Mouse (Mus musculus): ENCODE results near the gene Arnt2.
A peak's percentile ranks its signal among the peaks of the same experiment; 100 is the strongest.

Arnt2 gene

DNA sequence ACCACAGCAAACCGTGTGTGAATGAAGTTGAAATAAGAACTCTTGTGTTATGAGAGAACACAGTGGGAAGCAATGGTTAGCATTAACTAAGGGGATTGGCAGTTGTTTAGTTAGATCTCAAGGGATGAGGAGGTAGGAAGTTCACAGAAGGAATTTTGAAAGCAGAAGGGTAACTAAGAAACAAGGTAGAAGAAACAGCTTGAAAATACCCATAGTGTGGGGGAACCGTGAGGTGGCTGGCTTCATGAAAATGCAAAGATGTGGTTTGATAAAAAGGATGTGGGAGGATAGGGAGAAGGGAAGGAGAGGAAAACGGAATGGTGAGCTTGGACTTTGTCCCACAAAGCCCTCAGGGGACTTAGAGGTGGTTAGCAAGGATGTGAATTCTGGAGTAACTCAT is 125.0 kb downstream of the Arnt2 start:
- no peak for DNase-seq

DNA sequence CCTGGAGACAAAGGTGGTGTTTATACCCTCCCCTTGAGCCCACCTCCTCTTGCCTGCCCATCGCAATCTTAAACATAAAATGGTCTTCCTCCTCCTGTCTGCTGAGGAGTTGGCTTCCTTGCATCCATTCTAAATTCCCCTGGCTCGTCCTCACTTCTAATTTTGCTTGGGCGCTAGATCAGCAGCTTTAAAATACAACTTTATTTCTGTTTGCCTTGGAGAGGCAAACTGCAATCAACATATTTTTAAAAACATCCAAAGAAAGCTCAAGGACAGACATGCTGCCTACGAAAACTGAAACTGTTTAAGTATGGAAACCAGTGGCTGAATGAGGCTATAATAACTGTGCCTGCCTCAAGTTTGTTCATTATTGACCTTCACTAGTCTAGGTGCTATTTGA is 127.7 kb downstream of the Arnt2 start:
- no peak for DNase-seq

DNA sequence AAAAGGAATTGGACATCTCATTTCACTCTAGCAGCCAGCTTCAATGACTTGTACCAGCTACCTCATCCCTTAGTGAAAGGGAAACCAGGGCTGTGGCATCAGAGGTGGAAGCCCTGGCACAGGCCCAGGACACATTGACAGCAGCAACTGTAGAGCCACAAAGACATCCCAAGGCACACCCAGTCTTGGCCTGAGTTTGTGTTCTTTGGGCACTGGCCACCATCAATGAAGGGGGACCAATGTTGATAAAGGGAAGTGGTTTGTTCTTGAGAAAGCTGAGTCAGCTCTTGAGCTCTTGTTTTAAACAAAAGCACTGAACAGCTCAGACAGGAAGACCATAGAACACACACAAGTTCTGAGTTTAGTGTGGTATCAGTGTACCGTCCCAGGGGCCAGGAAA is 130.7 kb downstream of the Arnt2 start:
- DNase-seq, result no peak

DNA sequence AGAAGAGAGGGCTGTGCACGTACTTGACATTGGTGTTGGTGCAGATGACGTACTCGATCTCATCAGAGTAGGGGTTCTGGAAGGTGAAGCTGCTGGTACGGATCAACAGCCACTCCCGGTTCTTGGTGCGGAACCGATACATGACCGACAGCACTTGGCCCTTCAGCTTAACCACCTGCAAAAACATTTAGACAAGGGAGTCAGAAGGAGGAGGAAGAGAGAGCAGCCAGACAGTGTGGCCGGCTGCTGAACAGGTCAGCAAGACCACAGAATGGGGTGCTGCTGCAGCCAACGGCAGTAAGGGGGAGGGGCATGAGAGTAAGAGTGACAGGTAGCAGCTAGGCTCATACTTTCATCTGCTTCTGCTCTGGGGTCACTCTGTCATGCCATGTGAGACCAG is 134.7 kb downstream of the Arnt2 start:
- DNase-seq, result no peak

DNA sequence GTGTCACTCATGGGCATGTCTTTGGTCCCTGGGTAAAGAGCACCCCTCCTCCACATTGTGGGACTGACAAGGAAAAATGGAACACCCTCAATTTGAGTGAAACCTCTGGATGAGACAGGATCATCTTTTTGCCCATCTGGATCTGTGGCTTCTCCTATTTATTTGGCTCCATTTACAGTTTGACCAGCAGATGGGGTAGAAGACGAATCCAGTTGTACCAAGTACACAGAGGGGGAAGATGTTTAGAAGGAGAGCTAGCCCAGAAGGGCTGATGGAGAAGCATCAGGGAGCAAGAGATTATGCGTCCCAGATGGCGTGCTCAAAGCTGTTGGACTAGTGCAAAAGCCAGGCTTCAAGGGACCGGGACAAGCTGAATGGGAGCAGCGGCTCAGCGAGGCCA is 136.0 kb downstream of the Arnt2 start:
- DNase-seq, result no peak

DNA sequence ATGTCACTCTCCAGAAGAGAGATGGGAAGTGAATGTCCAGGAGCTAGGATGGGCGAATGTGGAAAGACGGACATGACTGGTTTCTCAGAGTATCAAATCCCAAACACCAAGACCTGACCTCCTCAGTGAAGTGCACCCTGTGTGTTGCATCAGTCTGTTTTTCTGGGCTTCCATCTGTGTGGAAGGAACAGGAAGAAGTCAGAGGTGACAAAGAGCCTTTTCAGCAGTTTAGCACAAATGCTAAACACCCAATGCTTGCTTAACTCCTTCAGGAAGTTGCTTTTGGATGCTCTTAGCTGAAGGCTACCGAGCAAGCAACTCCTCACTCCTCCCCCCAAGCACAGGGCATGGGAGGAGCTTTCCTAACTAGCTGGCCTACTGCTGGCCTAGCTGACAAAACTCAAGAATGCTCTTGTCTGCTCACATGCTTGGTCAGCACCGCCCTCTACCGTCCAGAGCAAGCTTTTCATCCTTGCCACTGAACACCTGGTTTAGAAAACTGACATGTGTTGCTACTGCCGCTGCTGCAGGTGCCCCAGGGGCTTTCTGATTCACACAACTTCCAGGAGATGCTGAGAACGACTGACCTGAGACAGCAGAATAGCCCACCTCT is 137.7 kb downstream of the Arnt2 start:
- peak; percentile 56 to 63 for DNase-seq

DNA sequence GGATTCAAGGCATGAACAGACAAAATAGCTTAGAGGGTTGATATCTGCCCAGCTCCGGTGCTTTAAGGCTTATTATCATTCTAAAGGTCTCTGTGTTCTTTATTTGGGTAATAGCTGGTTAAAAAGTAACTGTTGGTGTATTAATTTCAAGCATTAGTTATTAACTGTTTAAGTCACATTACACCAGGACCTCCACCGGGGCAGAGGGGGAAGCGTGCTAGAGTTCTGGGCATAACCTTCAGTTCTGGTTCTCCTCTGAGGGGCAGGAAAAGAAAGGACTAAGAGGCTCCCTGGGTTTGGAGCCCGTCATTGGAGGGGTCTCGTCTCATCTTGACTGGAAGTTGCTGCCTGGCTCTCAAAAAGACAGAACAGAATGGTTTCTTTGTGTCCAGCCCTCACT is 138.5 kb downstream of the Arnt2 start:
- DNase-seq, result no peak

DNA sequence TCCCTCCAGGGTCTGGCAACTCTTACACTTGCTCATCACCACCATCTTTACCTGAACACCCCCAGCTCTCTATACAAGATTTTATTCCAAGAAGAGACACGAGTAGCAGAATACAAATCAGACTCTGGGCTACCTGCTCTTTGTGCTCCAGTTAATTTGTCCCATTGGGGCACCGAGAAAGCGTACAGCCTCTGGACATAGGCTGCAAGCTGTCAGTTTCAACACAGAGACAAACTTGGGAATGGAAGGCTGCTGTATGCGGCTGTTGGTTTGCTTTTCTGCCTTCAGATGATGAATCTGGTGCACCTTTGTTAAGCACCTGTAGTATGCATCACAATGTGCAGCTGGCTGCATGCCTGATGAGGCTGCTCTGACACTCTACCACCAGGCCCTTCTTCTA is 146.5 kb downstream of the Arnt2 start:
- DNase-seq, result no peak

DNA sequence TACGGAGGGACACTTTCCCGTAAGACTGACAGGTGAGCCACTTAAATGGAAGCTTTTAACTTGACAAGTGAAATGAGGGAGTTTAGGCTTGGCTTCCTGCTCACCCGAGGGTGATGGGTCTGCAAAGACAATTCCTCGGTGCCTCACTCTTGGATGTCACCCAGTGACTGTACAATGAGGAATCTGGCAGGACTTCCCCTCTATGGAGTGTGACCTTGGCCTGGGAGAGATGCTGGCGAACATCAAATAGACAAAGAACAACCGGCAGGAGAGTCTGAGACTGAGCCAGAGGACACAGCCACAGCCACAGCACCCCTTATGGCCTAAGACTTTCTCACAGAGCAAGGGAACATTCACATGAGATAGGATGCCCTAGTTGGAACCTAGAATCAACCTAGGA is 148.6 kb downstream of the Arnt2 start:
- no peak for DNase-seq

DNA sequence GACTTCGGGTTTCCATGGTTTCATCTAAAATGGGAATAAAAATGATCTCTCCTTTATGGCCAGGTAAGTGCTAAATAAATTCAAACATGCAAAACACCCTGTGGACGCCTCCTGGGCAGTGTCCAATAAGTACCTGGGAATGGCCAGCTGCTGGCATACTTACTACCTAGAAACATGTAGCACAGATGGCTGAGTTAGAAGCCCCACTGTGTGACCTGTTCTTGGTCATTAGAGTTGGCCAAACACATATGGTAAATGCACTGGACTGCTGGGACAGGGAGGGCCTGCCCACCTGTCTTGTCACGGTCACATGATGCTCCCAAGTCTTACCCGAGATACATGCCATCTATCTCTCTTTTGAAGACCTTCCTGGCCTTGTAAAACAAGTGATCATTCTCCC is 149.6 kb downstream of the Arnt2 start:
- no peak for DNase-seq

DNA sequence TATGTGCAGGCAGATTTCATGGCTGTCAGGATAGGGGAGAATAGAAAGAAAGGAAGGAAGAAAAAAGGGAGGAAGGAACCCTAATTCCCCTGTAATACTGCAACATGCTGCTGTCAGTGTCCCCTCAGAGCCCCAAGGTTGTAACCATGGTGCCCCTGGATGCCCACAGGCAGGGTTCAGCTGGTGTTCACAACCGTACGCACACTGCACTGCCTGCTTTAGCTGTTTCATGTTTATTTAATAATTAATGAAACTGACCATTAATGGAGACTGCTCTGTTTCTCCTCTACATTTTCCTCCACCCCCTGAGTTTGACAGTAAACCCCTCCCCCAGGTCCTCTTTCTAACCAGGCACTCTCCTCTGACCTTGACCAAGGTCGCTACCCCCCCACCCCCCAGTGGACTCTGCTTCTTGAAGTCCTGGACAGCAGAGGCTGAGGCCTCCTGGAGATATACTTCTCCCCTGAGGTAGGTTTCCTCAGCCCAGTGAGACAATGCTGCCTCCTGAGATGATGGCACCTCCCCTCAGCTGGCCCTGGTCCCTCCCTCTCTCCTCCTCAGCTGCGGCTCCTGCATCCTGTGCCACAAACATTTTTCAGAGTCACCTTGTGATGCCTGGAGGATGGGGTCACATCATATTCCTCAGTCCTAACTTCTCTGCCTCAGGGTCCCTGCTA is 150.5 kb downstream of the Arnt2 start:
- no peak for DNase-seq

DNA sequence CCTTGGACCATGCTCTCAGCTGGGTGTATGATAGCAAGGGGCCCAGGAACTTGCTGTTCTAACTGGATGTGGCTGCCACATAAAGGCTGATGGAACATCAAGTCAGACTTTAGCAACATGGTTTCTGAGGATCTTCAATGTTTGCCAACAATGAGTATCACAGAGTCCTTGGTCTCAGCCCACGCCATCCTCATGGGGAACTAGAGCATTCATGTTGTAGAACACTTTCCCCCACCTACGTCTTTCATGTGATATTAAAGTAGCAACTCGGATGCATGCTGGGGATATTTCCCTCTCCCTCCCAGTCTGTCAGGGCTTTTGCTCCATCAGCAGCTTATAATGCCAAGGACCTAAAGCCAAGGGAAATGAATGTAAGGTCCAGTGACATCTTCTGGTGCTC is 153.3 kb downstream of the Arnt2 start:
- no peak for DNase-seq

DNA sequence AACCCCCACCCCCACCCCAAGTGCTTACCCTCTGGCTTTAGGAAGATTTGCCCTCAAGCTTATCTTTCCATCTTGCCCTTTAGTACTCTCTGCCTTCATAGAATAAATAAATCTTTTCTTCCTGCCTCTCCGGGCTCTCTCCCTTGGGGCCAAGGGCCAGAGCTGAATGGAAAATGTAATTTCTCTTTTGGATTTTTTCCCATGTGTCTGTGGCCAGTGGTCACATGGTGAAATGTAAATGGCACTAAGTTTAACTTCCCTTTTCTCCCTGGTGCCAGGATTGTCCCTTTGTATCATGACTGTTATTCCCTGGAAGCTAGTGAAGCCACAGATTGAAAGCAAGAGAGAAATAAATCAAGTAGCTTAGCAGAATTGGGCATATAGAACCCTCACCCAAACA is 153.7 kb downstream of the Arnt2 start:
- no peak for DNase-seq

DNA sequence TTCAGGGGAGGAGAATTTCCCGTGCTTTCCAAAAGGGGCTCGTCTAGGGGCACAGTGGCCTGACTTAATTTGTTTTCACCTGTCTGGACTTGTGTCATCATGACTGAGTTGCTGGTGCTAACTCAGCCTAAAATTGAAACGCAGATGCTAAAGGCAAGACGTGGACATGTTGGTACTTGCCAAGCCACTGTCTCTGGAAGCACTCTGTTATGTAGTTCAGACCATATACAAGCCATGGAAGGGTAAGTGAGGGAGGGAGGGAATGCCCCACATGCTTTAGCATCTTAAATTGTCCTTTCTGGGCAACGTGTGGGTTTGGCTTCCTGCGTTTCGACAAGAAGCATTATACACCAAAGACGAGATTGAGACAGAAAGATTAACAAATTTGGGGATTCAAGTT is 155.1 kb downstream of the Arnt2 start:
- DNase-seq, result no peak

DNA sequence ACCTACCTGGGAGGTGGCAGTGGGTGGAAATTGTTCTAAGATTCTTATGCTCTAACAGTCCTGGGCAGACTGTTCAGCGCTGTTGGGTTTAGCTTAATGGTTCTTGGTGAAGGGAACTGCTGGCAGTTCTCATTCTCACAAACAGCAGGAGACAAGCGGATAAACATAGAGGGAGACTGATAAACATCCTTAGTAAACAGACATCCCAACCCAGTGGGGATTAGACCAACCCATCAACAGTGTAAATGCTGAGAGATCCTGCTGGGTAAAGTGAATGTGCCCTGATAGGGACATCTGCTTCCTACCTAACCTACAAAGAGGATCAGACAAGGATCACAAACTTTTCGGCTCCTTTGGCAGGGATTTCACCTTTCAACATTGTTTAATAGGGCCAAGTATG is 155.7 kb downstream of the Arnt2 start:
- DNase-seq, result no peak

DNA sequence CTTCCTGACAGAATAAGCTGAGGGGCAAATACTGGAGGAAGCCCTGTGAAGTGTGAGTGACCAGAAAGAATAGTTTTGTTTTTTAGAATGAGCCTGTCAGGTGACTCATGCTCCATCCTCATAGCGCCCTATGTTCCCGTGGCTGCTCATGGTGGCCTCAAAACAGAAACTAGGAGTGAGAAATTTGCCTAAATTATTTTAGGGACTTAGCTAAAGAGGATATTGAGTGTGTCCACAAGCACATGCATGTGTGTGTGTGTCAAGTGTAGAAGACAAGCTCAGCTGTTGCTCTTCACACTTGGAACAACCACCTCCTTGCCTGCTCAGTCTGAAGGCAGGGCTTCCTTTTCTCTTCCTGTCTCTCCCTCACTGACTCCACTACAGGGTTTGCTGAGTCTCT is 158.3 kb downstream of the Arnt2 start:
- DNase-seq, result no peak

DNA sequence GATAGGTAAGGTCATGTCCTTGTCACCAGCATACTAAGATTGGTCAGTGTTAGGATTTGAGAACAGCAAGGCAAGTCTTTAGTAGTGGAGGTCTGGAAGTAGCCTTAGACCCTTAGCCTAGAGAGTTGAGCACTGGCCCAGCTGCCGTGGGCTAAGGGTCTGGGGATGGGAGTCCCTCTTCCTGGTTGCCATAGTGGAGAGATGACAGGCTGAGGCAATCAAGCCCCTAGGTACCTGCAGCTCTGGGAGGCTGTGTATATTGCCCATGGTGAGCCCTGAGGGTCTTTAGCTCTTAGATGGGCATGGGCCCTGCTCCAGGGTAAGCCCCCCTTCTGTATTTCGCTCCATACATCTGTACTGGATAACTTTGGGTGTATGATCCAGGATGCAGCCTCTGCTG is 159.2 kb downstream of the Arnt2 start:
- no peak for DNase-seq

DNA sequence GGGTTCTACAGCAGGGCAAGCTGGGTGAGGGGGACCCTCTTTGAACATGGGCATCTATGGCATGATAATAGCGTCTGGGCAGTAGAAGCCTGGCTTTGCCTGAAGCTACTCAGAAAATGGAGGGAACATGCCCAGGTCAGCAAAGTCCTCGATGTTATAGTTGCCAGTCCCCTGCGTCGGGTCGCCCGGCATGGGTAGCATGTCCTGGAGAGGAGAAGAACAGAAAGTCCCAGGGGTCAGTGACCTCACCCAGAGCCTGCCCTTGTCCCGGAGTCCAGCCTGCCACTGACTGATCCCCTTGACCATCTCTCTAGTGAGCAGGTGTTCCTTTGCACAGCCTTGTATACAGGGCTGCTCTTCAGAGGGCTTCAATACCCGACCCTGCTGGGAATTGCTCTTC is 160.0 kb downstream of the Arnt2 start:
- DNase-seq, result no peak

DNA sequence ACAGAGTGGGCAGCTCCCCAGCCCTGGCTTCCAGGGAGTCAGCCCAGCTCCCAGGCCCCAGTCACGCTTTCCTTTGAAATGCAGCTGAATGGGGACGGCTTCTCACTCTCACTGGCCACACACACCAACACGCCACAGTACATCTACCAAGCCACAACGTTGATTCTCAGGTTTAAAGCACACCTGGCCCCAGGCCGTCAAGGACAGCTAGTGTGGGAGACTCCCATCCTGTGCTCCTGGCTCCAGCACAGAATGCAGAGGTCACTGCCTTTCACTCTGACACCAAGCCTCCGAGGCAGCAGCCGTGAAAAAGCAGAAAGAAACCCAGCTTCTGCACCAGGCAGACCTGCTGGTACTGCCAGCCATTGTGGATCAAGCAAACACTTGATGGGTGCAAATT is 160.6 kb downstream of the Arnt2 start:
- no peak for DNase-seq

DNA sequence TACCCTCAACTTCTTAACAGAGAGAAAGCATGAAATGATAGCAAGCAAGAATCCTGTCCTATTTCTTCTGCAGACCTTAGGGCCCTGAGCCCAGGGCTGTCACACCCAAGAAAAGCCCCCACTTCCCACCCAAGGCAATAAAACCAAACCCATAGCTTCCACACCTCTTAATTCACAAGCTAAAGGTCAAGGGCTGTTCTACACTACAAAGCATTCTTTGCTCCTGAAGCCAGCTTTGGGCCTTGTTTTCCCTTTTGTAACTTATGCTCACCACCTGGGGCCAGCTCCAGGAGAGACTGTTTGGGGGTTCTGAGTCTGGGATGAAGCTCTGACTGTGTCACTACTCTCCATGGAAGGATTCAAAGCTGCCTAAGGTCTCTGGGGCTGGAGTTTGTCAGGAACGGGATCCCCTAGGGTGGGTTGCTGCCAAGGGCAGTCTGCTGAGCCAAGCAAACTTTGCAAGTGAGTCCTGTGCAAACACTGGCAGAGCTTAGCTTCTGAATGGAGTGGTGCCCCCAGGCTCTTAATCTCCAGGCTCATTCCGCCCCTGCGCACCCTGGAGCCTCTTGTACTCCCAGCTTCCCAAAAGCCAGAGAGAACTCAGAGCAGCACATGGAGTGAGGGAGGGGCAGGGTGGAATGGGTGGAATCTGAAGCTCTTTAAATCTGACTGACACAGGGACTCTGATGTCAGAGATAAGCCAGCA is 161.9 kb downstream of the Arnt2 start:
- no peak for DNase-seq

DNA sequence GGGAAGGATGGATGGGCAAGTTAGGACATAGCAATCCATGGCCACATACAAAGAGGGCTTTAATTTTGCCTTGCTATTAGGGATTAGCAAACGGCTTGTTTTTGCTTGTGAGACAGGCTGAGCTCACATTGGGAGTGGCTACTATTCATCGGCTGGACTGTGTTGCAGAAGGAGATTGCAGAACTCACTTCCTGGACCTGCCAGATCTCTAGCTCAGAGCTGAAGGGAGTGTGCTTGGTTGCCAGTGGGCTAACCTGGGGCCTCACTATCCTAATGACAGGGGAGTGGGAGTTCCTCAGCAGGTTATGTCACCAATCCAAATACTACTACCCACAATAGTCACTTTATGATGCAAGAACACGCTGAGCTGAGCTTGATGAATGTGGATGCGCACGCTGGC is 163.1 kb downstream of the Arnt2 start:
- DNase-seq, result no peak

DNA sequence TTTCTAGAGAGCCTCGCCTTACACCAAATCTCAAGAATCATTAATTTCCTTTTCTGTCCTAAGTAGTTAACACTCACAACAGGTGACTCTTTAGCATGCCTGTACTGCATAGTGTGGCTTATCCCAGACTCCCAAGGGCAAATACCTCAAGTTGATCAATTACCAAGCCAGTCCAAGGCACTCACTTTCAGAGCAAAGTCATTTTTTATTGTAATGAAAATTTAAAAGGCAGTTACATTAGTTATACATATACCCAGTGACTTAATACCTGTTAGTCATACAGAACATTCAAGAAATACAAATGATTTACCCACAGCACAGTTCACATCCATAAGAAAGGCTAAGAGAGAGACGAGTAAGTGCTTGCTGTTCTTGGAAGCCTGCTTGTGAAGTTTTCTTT is 163.9 kb downstream of the Arnt2 start:
- no peak for DNase-seq

DNA sequence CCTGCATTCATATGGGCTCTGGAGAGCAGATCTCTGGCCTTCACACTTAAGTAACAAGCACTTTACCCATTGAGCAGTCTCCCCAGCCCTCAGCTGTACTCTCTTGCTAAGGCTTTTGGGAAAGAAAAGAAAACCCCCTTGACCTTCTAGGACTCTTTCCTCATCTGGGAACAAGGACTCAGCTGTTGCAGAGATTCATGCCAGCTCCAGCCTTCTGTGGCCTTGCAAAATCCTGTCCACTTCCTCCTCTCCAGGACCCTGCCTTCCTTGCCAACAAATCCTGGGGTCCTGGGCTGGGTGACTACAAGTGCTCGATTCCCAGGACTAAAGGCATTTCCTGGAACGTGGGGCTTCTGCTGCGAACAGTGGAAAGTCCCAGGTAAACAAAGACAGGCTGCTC is 169.6 kb downstream of the Arnt2 start:
- no peak for DNase-seq

DNA sequence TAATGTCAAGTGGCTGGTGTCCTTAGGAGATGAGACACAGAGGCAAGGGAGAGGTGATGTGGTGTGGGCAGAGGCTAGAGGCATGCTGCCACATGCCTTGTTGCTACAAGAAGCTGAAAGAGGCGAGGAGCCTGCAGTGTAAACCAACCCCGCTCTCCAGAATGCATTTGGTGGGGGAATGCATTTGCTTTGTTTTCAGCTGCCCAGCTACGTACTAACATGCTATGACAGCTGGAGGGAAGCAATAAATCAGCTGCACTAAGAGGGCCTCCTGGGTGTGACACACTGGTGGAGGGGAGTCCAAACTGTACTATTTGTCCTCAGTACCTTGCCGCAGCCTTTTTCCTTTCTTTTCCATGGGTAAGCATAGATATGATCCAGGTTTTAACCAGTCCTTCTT is 172.3 kb downstream of the Arnt2 start:
- no peak for DNase-seq

DNA sequence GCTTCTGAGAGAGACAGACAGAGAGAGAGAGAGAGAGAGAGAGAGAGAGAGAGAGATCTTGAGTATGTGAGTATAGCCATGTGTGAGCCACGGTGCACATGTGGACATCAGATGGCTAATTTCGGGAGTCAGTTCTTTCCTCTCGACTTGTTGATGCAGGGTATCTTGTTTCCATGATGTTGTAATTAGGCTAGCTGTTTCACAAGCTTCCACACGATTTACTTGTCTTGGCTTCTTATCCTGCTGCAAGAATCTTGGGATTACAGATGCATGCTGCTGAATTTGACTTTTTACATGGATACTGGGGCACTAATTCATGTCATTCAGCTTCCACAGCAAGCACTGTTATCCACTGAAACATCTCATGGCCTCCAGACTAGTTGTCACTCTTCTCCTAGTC is 178.6 kb downstream of the Arnt2 start:
- DNase-seq, result no peak
